9 mouse cellular contexts compared by ENCODE assay signal in genomic region chr11:117497256-117498136, GRCm38 (mm10). TPM values are rescaled to one million over a fixed set of nuclear protein-coding genes. Genes with fewer than 3 reads are reported as not detected.
A peak's percentile ranks its signal among the peaks of the same experiment; 100 is the strongest.
DNase-seq lines count a peak whose midpoint lies in the region; ATAC-seq and TF ChIP-seq lines count a peak whose summit lies in the region.
"Had no signal": no experiment of that assay in that cellular context is flagged by ENCODE, and none has a peak within 500 bp of the region (broad histone marks: within the 10 kb centered on the region; RNA-seq: fewer than 3 reads in every experiment).

No protein-coding gene starts in this region.

- peaks cover 13% of the 10 kb centered on the region for H3K27me3 ChIP-seq in hindbrain, embryonic 13.5 days
- H3K27me3 ChIP-seq in midbrain, embryonic 13.5 days, result no peaks in the 10 kb centered on the region
- H3K27me3 ChIP-seq: liver, embryonic 15.5 days had no signal

- WGBS in hindbrain, embryonic 13.5 days, result 3% methylated on average over 16 of the region's 16 CpGs
- WGBS in midbrain, embryonic 13.5 days, result 7% methylated on average over 16 of the region's 16 CpGs

- H3K27ac ChIP-seq in gastrocnemius, adult 2 months, result peak overlapping the region; percentile 78
- peak overlapping the region; percentile 97 for H3K27ac ChIP-seq in hindbrain, embryonic 13.5 days
- peak overlapping the region; percentile 97 for H3K27ac ChIP-seq in midbrain, embryonic 13.5 days
- H3K27ac ChIP-seq: liver, embryonic 15.5 days had no signal

- no peaks in the 10 kb centered on the region for H3K9me3 ChIP-seq in hindbrain, embryonic 13.5 days
- H3K9me3 ChIP-seq in midbrain, embryonic 13.5 days, result no peaks in the 10 kb centered on the region
- H3K9me3 ChIP-seq: liver, embryonic 15.5 days had no signal

- peak; percentile 84 for ATAC-seq in hindbrain, embryonic 13.5 days (ENCODE audit: low FRiP score)
- peak; percentile 96 for ATAC-seq in midbrain, embryonic 13.5 days

- H3K4me2 ChIP-seq in hindbrain, embryonic 13.5 days, result peak overlapping the region; percentile 42
- peak overlapping the region; percentile 42 for H3K4me2 ChIP-seq in midbrain, embryonic 13.5 days (replicated peaks)
- H3K4me2 ChIP-seq: liver, embryonic 15.5 days had no signal

- peaks cover 60% of the 10 kb centered on the region for H3K4me1 ChIP-seq in hindbrain, embryonic 13.5 days (replicated peaks)
- peaks cover 67% of the 10 kb centered on the region for H3K4me1 ChIP-seq in midbrain, embryonic 13.5 days (replicated peaks)
- H3K4me1 ChIP-seq: liver, embryonic 15.5 days had no signal

- intact Hi-C loops in gastrocnemius, adult 2 months (cut with DNase I), result no loop called here

- H3K36me3 ChIP-seq in hindbrain, embryonic 13.5 days, result no peaks in the 10 kb centered on the region
- H3K36me3 ChIP-seq in midbrain, embryonic 13.5 days, result no peaks in the 10 kb centered on the region
- H3K36me3 ChIP-seq: liver, embryonic 15.5 days had no signal

- DNase-seq in frontal cortex, postnatal 14 days (ENCODE audit: low spot score in 2 of 2), result peak; percentile 32 to 40
- no peak for DNase-seq in frontal cortex, postnatal 25 days (ENCODE audit: low spot score in 2 of 2)
- DNase-seq in gastrocnemius, adult 2 months, result peak; percentile 81
- DNase-seq in layer of hippocampus, postnatal 10 days (ENCODE audit: low spot score in 2 of 2), result peak; percentile 61 to 64
- peak; percentile 41 for DNase-seq in thymus, postnatal 14 days
- no peak for DNase-seq in adrenal gland, postnatal 25 days

- H3K9ac ChIP-seq in hindbrain, embryonic 13.5 days, result peak overlapping the region; percentile 60
- peak overlapping the region; percentile 59 for H3K9ac ChIP-seq in midbrain, embryonic 13.5 days (replicated peaks)
- H3K9ac ChIP-seq: liver, embryonic 15.5 days had no signal

- H3K4me3 ChIP-seq in gastrocnemius, adult 2 months, result peak overlapping the region; percentile 55
- no peak overlapping the region for H3K4me3 ChIP-seq in hindbrain, embryonic 13.5 days
- H3K4me3 ChIP-seq in midbrain, embryonic 13.5 days (replicated peaks), result 0 out of 2 replicates have a peak overlapping the region, but pooled peaks have one; percentile 4
- H3K4me3 ChIP-seq: liver, embryonic 15.5 days had no signal

- no peak for TF ChIP-seq CTCF in gastrocnemius, adult 2 months (IDR thresholded peaks at IDR 0.05)

RNA-seq across cellular contexts. Expression of gene Gm11733, which starts 13.3 kb away (rescaled TPM):
- not detected for total RNA-seq in gastrocnemius, adult 2 months (2021)
- not detected in 2 replicates for polyA plus RNA-seq in hindbrain, embryonic 13.5 days (2015; fragmentation: Nextera tagmentation; extraction: Ambion mirVana)
- total RNA-seq in layer of hippocampus, postnatal 10 days (2021), result not detected
- polyA plus RNA-seq in midbrain, embryonic 13.5 days (2015; fragmentation: Nextera tagmentation; extraction: Ambion mirVana), result not detected in 2 replicates
- total RNA-seq in adrenal gland, postnatal 25 days (2021), result not detected in 2 replicates
- polyA plus RNA-seq: liver, embryonic 15.5 days had no signal

Comparison
In these comparisons a context has a peak if more than half of its experiments do, and no peak if none do; other contexts are left out.
1. DNase-seq: peak in frontal cortex, postnatal 14 days (2 of 2), gastrocnemius, adult 2 months (single experiment), layer of hippocampus, postnatal 10 days (2 of 2) and thymus, postnatal 14 days (single experiment); none in frontal cortex, postnatal 25 days (0 of 2) and adrenal gland, postnatal 25 days (single experiment).
2. Peak in every context shown above with its lines, with median percentiles within 50 percentile points of each other: H3K27ac ChIP-seq.